Mouse (Mus musculus): Measurements from ENCODE around the gene Mcu.

DNA sequence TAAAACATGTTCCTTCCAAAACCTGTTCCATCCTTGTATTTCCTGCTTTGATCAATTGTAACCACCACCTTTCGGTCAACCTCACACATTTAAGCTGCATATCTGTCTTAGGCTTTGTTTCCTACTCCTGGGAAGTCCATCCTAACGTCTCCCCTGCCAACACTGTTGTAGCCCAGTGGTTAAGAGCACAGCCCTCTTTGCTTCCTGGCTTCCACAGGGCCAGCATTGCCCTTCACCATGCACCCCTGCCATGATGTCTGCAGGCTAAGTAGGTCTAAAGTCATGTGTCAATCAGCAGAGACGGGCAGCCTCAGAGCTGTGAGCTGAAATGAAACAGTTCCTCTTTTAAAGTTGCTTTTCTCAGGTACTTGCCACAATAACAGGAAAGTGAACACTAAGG, 97.1 kb downstream of the Mcu start:
- TF ChIP-seq CTCF (IDR thresholded peaks at IDR 0.05; ENCODE audit: borderline replicate concordance, insufficient read depth, low read length): no peak
- no peak for TF ChIP-seq POLR2A (IDR thresholded peaks at IDR 0.05; ENCODE audit: low read depth, low read length)
